Mouse (Mus musculus) retina, embryonic 14.5 days (tissue): ENCODE measurements around the gene Aatk.
A peak's percentile ranks its signal among the peaks of the same experiment; 100 is the strongest.

Experiments
- DNase-seq: peaks from one replicate; pipeline ENCODE4 v3.0.0-alpha.2; 2015; ENCODE audit warnings: low spot score

The Aatk gene

GRCm38 (mm10) chr11:120052274-120052673 is 5.3 kb upstream of the Aatk start:
- no peak for DNase-seq

GRCm38 (mm10) chr11:120051124-120051811 is 4.3 kb upstream of the Aatk start:
- peak; percentile 51 for DNase-seq

- no peak for DNase-seq
These were observed 2.1 kb upstream of the Aatk start for GRCm38 (mm10) chr11:120049067-120049466.

GRCm38 (mm10) chr11:120048252-120048556 is 1.2 kb upstream of the Aatk start:
- DNase-seq = peak; percentile 77

- DNase-seq = peak; percentile 41
These were observed 724 bp upstream of the Aatk start for GRCm38 (mm10) chr11:120047531-120048251.

- no peak for DNase-seq
These were observed 971 bp downstream of the Aatk start for GRCm38 (mm10) chr11:120045839-120046552.

GRCm38 (mm10) chr11:120045341-120045740 is 1.6 kb downstream of the Aatk start:
- DNase-seq = no peak

GRCm38 (mm10) chr11:120042141-120042838 is 4.7 kb downstream of the Aatk start:
- DNase-seq = no peak

GRCm38 (mm10) chr11:120041191-120042123 is 5.5 kb downstream of the Aatk start:
- peak; percentile 31 for DNase-seq

GRCm38 (mm10) chr11:120040440-120040839 is 6.5 kb downstream of the Aatk start:
- DNase-seq = no peak

GRCm38 (mm10) chr11:120039581-120039980 is 7.4 kb downstream of the Aatk start:
- no peak for DNase-seq

GRCm38 (mm10) chr11:120034762-120035161 is 12.2 kb downstream of the Aatk start:
- DNase-seq = no peak

GRCm38 (mm10) chr11:120034306-120034705 is 12.7 kb downstream of the Aatk start:
- DNase-seq = no peak

- no peak for DNase-seq
These were observed 13.5 kb downstream of the Aatk start for GRCm38 (mm10) chr11:120033473-120033872.

GRCm38 (mm10) chr11:120032052-120032451 is 14.9 kb downstream of the Aatk start:
- DNase-seq = no peak

- peak; percentile 85 for DNase-seq
These were observed 16.6 kb downstream of the Aatk start for GRCm38 (mm10) chr11:120030145-120030901.

GRCm38 (mm10) chr11:120029431-120030144 is 17.4 kb downstream of the Aatk start:
- peak; percentile 32 for DNase-seq

GRCm38 (mm10) chr11:120028319-120029092 is 18.5 kb downstream of the Aatk start:
- DNase-seq = no peak

- no peak for DNase-seq
These were observed 20.0 kb downstream of the Aatk start for GRCm38 (mm10) chr11:120026941-120027340.
